Mouse (Mus musculus) G1E (cell line): ENCODE measurements around the gene Cdkal1. TPM values are rescaled to one million over a fixed set of nuclear protein-coding genes. Genes with fewer than 3 reads are reported as not detected.

Experiments used
- ATAC-seq: 2 replicates; pipeline ENCODE4 v1.8.0; 2016; ENCODE audit warnings: mild to moderate bottlenecking; ENCODE audit not compliant: insufficient number of reproducible peaks, poor library complexity, low FRiP score, severe bottlenecking; ENCODE audit errors: extremely low read depth
- DNase-seq: peaks from one replicate; pipeline ENCODE4 v3.0.0; 2012; ENCODE audit warnings: low spot score
- H3K27me3 ChIP-seq: 2 replicates; pipeline ENCODE4 v1.6.1; 2012; ENCODE audit warnings: mild to moderate bottlenecking, low read length, inconsistent platforms; ENCODE audit not compliant: insufficient read depth
- H3K36me3 ChIP-seq: replicated peaks from 2 replicates; pipeline ENCODE3; 2012; ENCODE audit warnings: mild to moderate bottlenecking, inconsistent platforms
- H3K4me1 ChIP-seq: 2 replicates; pipeline ENCODE4 v1.6.1; 2012; ENCODE audit warnings: low read depth, low read length, inconsistent platforms, mixed read lengths; ENCODE audit not compliant: insufficient read depth
- H3K4me3 ChIP-seq: 2 replicates; pipeline ENCODE4 v1.5.1; 2012; ENCODE audit warnings: low read depth, mild to moderate bottlenecking, inconsistent platforms, low read length, moderate library complexity, mixed read lengths
- H3K9me3 ChIP-seq: replicated peaks from 2 replicates; pipeline ENCODE4 v1.6.1; 2012; ENCODE audit warnings: inconsistent platforms
- CTCF ChIP-seq: IDR thresholded peaks from 2 replicates; pipeline ENCODE4 v1.5.1; 2012; ENCODE audit warnings: low read depth, low read length, inconsistent platforms, mixed read lengths
- GATA1 ChIP-seq: IDR thresholded peaks from 2 replicates; pipeline ENCODE4 v1.6.1; 2012; ENCODE audit warnings: borderline replicate concordance, low read length, inconsistent platforms, mixed read lengths
- GATA2 ChIP-seq: IDR thresholded peaks from 2 replicates; pipeline ENCODE4 v1.6.1; 2012; ENCODE audit warnings: low read depth, low read length, inconsistent platforms, borderline replicate concordance
- POLR2AphosphoS5 ChIP-seq: IDR thresholded peaks from 2 replicates; pipeline ENCODE4 v1.6.1; 2012; ENCODE audit warnings: low read depth, low read length, inconsistent platforms; ENCODE audit not compliant: insufficient replicate concordance
- TAL1 ChIP-seq: conservative IDR thresholded peaks from 2 replicates; pipeline ENCODE4 v1.6.1; 2012; ENCODE audit warnings: low read depth, low read length, inconsistent platforms, mixed read lengths
- polyA plus RNA-seq: library from polyadenylated mRNA; stranded (reverse); fragments of >175 nt; gene quantifications from 2 replicates; pipeline ENCODE4 v1.2.3, GENCODE M21; 2012
- total RNA-seq, 2 experiments: library from RNA; stranded (forward) in 1 of 2; stranded (reverse) in 1 of 2; fragments of 200-1000 nt in 1 of 2; fragments of >200 nt in 1 of 2; fragmentation: Nextera tagmentation in 1 of 2; gene quantifications; 2 replicates each; pipeline ENCODE4 v1.2.3; 2014 to 2017

Gene Cdkal1
- total and polyA plus RNA-seq, 3 experiments, result 0.98 to 53.9 (median 35.6) TPM

DNA sequence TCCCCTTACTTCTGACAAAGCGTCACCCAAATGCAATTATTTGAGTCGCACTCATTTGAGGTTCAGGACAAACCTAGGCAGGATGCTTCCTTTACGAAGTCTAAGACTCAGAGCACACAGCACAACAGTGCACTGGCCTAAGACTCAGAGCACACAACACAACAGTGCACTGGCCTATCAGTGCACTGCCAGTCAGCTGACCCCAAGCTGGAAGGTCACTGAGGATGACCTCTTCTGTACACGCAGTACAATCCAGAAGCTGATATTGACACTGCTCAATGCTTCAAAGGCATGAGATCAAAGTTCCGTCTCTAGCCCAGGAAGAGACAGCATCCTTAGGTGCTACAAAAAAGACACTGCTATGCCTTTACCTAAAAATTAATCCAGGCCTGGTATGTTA lies 327.1 kb downstream of the Cdkal1 start:
- no peaks in the 10 kb centered on the region for H3K9me3 ChIP-seq
- no peaks in the 10 kb centered on the region for H3K4me1 ChIP-seq
- peaks cover 3% of the 10 kb centered on the region for H3K36me3 ChIP-seq
- H3K4me3 ChIP-seq, result no peak overlapping the region
- H3K27me3 ChIP-seq, result no peaks in the 10 kb centered on the region
- ATAC-seq (no peak), DNase-seq (no peak)
- TF ChIP-seq TAL1, result no peak
- no peak for TF ChIP-seq POLR2AphosphoS5
- TF ChIP-seq CTCF, result no peak

DNA sequence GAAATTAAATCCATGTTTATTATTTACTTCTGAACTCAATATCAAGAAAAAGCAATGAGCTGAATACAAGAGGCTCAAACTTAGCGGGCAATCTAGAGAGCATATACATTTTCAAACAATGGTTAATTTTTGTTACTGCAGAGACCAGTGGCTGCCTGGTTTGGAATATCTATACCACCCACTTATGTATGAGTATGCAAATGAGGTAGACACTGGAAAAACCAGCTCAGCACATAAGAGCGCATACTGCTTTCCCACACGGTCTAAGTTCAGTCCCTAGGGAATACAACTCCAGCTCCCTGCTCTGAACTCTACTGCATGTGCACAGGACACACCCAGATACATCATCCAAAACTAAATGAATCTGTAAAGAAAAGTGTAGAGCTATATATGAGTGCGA lies 334.2 kb downstream of the Cdkal1 start:
- H3K4me1 ChIP-seq, result no peaks in the 10 kb centered on the region
- peaks cover 13% of the 10 kb centered on the region for H3K36me3 ChIP-seq
- TF ChIP-seq GATA2 (no peak), GATA1 (no peak), CTCF (no peak), POLR2AphosphoS5 (no peak), TAL1 (no peak)
- H3K27me3 ChIP-seq, result no peaks in the 10 kb centered on the region
- DNase-seq, result no peak
- ATAC-seq, result no peak
- no peaks in the 10 kb centered on the region for H3K9me3 ChIP-seq
- no peak overlapping the region for H3K4me3 ChIP-seq

DNA sequence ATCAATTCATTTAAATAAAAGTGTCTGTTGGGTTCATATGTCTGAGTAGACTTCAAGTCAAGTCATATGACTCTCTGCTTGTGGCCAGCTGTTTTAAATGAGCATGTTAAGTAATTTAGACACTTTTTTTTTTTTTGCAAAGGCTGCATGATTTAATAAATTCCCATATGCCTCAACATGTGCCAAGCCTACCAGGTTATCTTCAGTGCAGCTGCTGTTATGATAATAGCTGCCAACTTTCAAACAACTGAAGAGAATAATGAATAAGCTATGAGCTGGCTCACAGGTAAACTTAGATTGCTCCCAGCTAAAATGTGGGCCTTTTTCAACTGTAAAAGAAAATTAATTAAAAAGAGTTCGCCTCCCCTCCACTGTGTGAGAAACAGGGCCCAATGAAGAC lies 341.4 kb downstream of the Cdkal1 start:
- TF ChIP-seq GATA2 (no peak), CTCF (no peak), POLR2AphosphoS5 (no peak), TAL1 (no peak), GATA1 (no peak)
- DNase-seq (no peak), ATAC-seq (no peak)
- H3K9me3 ChIP-seq, result no peaks in the 10 kb centered on the region
- H3K27me3 ChIP-seq, result no peaks in the 10 kb centered on the region
- H3K36me3 ChIP-seq, result peaks cover 21% of the 10 kb centered on the region
- H3K4me1 ChIP-seq, result no peaks in the 10 kb centered on the region
- no peak overlapping the region for H3K4me3 ChIP-seq

DNA sequence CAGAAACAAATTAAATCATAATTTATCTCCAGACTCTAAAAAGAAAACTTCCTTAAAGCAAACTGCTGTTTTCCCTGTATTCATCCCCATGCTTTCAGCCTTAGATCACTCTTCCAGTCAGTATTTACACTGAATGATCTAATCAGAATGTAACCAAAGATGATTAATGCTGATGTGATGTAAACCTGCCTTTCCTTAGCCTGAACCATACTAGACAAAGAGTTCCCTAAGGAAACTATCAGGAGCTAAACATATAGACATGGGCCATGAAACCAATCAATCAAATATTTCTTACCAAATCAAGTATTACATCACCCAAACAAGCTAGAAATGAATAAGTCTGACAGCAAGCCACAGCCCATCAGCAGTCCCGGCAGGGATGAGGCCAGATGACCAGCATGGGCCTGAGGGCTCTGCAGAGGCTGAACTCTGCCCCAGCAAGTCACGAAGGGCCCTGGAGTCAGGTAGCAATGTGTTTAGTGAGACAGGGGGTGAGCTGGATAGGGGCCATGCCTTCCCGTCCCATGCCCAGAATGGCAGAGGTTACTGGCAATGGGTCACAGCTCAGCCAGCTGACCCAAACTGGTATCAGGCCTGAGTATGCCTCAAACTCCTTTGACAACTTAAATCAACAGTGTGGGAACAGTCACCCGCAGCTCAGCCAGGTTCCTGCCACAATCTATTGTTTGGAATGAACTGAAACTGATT lies 350.5 kb downstream of the Cdkal1 start:
- TF ChIP-seq TAL1 (no peak), POLR2AphosphoS5 (no peak), GATA2 (no peak), GATA1 (no peak), CTCF (no peak)
- Histone ChIP-seq H3K4me1 (no peaks in the 10 kb centered on the region), H3K27me3 (no peaks in the 10 kb centered on the region), H3K36me3 (peaks cover 7% of the 10 kb centered on the region), H3K4me3 (no peak overlapping the region), H3K9me3 (no peaks in the 10 kb centered on the region)
- DNase-seq, result no peak
- ATAC-seq, result no peak

DNA sequence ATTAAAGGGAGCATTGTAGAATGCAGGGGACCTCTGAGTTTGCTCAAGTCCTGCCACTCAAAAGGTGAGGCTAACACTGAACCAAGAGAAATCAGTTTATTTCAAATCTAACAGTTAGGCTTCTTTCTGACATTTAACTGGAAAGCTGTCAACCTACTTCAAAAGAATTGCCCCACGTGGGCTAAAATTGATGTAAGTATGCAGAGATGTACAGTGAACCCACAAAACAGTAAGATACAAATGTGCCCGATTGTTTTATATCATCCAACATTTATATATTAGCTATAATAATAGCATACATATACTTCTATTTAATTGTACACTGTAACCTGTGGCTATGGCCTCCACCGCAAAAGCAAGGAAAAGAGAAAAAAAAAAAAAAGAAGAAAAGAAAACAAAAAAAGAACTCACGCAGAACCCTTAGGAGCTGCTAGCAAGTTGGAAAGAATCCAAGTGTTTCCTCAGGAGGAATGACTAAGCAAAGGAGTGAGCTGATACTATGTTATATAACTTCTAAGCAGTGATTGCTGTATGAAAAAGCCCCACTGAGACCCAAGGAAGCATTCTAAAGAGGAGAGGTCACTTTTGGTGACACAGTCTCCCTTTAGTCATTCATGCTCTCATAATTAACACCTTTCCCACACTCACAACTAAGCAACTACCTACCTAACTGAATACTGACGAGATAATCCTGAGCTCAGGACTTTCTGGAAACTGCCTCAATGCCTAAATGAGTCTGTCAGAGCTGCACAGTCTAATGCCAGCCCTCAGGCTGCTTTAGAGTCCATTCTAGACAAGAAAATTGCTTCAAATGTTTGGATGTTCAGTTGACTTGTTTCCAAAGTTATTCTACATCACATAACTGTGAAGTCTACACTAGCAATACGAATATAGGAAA lies 352.1 kb downstream of the Cdkal1 start:
- DNase-seq, result no peak
- no peaks in the 10 kb centered on the region for H3K9me3 ChIP-seq
- TF ChIP-seq GATA1 (no peak), TAL1 (no peak), CTCF (no peak), GATA2 (no peak), POLR2AphosphoS5 (no peak)
- peaks cover 7% of the 10 kb centered on the region for H3K36me3 ChIP-seq
- no peaks in the 10 kb centered on the region for H3K4me1 ChIP-seq
- no peak overlapping the region for H3K4me3 ChIP-seq
- no peak for ATAC-seq
- H3K27me3 ChIP-seq, result no peaks in the 10 kb centered on the region

DNA sequence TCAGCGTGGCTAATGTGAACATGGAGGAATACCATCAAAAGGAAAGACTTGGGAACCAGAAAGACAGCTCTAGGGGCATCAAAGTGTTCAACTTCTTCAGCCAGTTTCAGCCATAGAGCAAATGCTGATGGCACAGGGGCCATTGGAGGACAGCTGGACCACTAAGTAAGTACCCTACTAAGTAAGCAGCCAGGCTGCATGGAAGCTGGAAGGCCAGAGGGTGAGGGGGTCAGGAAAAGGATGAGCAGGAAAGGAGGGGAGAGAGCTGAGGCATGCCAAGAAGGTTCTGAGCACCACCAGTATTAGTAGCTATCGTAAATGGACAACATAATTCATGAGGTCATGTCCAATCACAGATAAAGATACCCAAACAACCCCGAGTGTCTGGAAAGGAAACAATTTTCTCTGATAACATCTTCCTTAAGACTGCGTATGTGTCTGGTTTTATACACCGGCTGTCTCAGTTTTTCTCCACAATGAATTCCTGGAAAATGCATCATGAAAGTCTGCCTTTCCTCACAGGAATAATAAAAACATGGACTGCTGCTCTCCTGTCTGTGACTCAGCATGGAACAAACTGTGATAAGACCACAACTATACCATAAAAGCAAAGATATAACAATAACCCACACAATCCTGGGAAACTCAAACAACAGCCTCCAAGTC lies 352.9 kb downstream of the Cdkal1 start:
- DNase-seq, result no peak
- Histone ChIP-seq H3K4me3 (no peak overlapping the region), H3K9me3 (no peaks in the 10 kb centered on the region), H3K27me3 (no peaks in the 10 kb centered on the region), H3K4me1 (no peaks in the 10 kb centered on the region), H3K36me3 (peaks cover 7% of the 10 kb centered on the region)
- no peak for ATAC-seq
- TF ChIP-seq GATA1 (no peak), CTCF (no peak), GATA2 (no peak), TAL1 (no peak), POLR2AphosphoS5 (no peak)
